Mouse (Mus musculus): ENCODE measurements around the gene Fscn2. TPM values are rescaled to one million over a fixed set of nuclear protein-coding genes. Genes with fewer than 3 reads are reported as not detected.

Gene Fscn2
- polyA plus RNA-seq, 1 experiment from 2014 or later = 0.64 TPM

- ATAC-seq (ENCODE audit: insufficient number of reproducible peaks, insufficient read depth, low FRiP score, low TSS enrichment, low read depth) = no peak
- H3K9me3 ChIP-seq = no peaks in the 10 kb centered on the region
- H3K4me2 ChIP-seq = no peak overlapping the region
- peaks cover 52% of the 10 kb centered on the region for H3K4me1 ChIP-seq (replicated peaks)
- H3K27ac ChIP-seq = peak overlapping the region; percentile 100
- H3K9ac ChIP-seq (replicated peaks) = peak overlapping the region; percentile 27; the same call in 1 of the 2 replicates
- H3K27me3 ChIP-seq = no peaks in the 10 kb centered on the region
- H3K4me3 ChIP-seq (replicated peaks) = no peak overlapping the region
- WGBS = 65% methylated on average over 13 of the region's 13 CpGs
- H3K36me3 ChIP-seq = peaks cover 5% of the 10 kb centered on the region; the same call in 1 of the 2 replicates
Measured at GRCm38 (mm10) chr11:120352571-120353290, 8.6 kb upstream of the Fscn2 start.

DNA sequence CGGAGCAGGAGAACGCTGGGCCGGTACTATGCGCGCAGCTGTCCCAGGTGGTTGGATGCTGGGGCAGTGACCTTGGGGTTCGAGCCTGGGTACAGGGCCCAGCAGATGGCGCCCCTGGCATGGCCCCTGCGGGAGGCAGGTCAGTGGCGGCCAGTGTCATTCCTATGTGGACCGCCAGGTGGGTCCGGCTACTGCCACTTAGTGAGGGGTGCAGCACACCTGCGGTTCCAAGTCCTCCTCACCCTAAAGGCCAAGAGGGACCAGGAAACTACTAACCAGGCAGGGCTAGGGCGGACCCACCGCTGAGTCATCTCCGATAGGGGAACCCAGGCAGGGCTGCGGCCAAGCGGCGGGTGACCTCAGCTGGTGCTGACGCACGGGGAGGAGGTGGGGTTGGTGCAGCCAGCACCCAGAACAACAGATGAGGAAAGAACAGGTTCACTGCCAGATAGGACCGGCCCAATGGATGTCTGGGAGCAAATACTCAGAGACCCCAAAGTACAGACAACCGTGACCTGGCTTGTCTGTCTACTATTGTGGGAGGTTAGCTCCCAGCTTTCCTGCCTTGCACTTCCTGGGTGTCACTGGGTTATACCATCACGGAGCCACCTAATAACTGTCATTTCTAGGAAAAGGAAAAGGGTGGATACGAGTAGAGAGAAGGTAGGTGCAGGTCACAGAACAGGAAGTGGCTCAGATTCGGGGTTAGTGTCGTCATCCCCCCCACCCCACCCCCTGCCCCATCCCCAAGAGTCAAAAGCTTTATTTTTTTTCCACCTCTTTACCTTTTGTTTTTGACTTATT, 7.6 kb upstream of the Fscn2 start:
- H3K4me2 ChIP-seq = peak overlapping the region; percentile 1; the same call in 1 of the 2 replicates

GRCm38 (mm10) chr11:120354304-120355276, 6.7 kb upstream of the Fscn2 start:
- WGBS = 86% methylated on average over 17 of the region's 17 CpGs

More for the DNA sequence above, 7.6 kb upstream of the Fscn2 start:
- H3K27me3 ChIP-seq = no peaks in the 10 kb centered on the region
- peaks cover 62% of the 10 kb centered on the region for H3K4me1 ChIP-seq (replicated peaks)
- H3K36me3 ChIP-seq = peaks cover 5% of the 10 kb centered on the region; the same call in 1 of the 2 replicates
- H3K27ac ChIP-seq = peak overlapping the region; percentile 100
- H3K9me3 ChIP-seq = no peaks in the 10 kb centered on the region
- WGBS = 25% methylated on average over 26 of the region's 26 CpGs
- H3K4me3 ChIP-seq (replicated peaks) = no peak overlapping the region
- H3K9ac ChIP-seq (replicated peaks) = no peak overlapping the region; the same call in 1 of the 2 replicates
- ATAC-seq (ENCODE audit: insufficient number of reproducible peaks, insufficient read depth, low FRiP score, low TSS enrichment, low read depth) = no peak

DNA sequence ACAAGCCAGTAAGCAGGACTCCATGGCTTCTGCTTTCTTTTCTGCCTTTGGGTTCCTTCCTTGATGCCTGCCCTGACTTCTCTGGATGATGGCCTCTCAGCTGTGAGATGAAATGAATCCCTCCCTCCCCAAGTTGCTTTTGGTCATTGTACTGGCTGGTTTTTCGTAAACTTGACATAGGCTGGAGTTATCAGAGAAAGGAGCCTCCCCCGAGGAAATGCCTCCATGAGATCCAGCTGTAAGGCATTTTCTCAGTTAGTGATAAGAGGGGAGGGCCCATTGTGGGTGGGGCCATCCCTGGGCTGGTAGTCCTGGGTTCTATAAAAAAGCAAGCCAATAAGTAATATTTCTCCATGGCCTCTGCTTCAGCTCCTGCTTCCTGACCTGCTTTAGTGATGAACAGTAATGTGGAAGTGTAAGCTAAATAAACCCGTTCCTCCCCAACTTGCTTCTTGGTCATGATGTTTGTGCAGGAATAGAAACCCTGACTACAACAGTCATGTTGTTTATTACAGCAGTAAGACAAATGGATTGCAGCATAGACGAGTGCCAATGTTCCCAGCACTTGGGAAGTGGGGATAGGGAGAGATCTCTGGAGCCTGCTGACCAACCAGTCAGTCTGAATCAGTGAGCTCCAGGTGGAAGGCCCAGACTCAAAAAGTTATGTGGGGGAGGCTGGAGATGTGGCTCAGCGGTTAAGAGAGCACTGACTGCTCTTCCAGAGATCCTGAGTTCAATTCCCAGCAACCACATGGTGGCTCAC, 5.9 kb upstream of the Fscn2 start:
- H3K4me1 ChIP-seq (replicated peaks) = peaks cover 71% of the 10 kb centered on the region
- ATAC-seq (ENCODE audit: insufficient number of reproducible peaks, insufficient read depth, low FRiP score, low TSS enrichment, low read depth) = no peak
- no peak overlapping the region for H3K9ac ChIP-seq (replicated peaks)
- H3K36me3 ChIP-seq = peaks cover 5% of the 10 kb centered on the region; the same call in 1 of the 2 replicates
- no peak overlapping the region for H3K4me2 ChIP-seq
- H3K9me3 ChIP-seq = no peaks in the 10 kb centered on the region
- no peaks in the 10 kb centered on the region for H3K27me3 ChIP-seq
- H3K27ac ChIP-seq = no peak overlapping the region
- WGBS = 68% methylated on average over 5 of the region's 5 CpGs
- no peak overlapping the region for H3K4me3 ChIP-seq (replicated peaks)

More at GRCm38 (mm10) chr11:120354304-120355276, 6.7 kb upstream of the Fscn2 start:
- Histone ChIP-seq H3K27ac (no peak overlapping the region), H3K4me2 (no peak overlapping the region), H3K9me3 (no peaks in the 10 kb centered on the region), H3K4me1 (replicated peaks) (peaks cover 64% of the 10 kb centered on the region), H3K4me3 (replicated peaks) (no peak overlapping the region), H3K36me3 (peaks cover 5% of the 10 kb centered on the region; the same call in 1 of the 2 replicates), H3K9ac (replicated peaks) (no peak overlapping the region), H3K27me3 (no peaks in the 10 kb centered on the region)
- no peak for ATAC-seq (ENCODE audit: insufficient number of reproducible peaks, insufficient read depth, low FRiP score, low TSS enrichment, low read depth)

DNA sequence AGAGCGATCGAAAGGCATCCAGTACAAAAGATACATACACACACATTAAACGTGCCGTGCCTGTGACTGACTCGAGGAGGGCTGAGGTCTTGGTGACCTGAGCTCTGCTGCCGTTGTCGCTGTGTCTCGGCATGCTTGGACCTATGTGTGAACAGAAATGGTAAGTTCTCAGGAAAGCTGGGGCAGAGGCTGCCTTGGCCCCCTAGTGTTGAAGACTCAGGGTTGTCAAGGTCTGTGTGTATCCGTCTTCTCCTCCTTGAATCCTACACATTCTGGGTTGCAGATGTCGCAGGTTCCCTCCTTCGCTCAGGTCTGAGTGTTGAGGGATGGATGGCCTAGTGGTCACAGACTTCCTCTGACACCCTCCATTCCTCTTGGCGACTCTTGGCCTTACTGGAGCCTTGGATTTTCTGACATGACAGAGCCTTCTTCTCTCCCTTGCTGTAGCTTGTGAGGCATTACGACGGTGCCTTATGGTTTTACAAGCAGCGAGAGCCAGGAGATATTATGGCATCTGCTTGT, 5.0 kb upstream of the Fscn2 start:
- Histone ChIP-seq H3K27ac (peak overlapping the region; percentile 92), H3K4me2 (no peak overlapping the region), H3K9ac (replicated peaks) (no peak overlapping the region), H3K4me1 (replicated peaks) (peaks cover 71% of the 10 kb centered on the region), H3K36me3 (peaks cover 3% of the 10 kb centered on the region; the same call in 1 of the 2 replicates), H3K9me3 (no peaks in the 10 kb centered on the region), H3K4me3 (replicated peaks) (no peak overlapping the region), H3K27me3 (no peaks in the 10 kb centered on the region)
- 80% methylated on average over 15 of the region's 15 CpGs for WGBS
- ATAC-seq (ENCODE audit: insufficient number of reproducible peaks, insufficient read depth, low FRiP score, low TSS enrichment, low read depth) = no peak

- Histone ChIP-seq H3K36me3 (no peaks in the 10 kb centered on the region), H3K9me3 (no peaks in the 10 kb centered on the region), H3K27me3 (0 out of 2 replicates have a peak, but pooled peaks cover 2% of the 10 kb centered on the region), H3K4me2 (no peak overlapping the region), H3K27ac (peak overlapping the region; percentile 92), H3K4me1 (replicated peaks) (peaks cover 71% of the 10 kb centered on the region), H3K4me3 (replicated peaks) (no peak overlapping the region), H3K9ac (replicated peaks) (no peak overlapping the region)
- ATAC-seq (ENCODE audit: insufficient number of reproducible peaks, insufficient read depth, low FRiP score, low TSS enrichment, low read depth) = no peak
- 96% methylated on average over 4 of the region's 4 CpGs for WGBS
Measured at GRCm38 (mm10) chr11:120356900-120357299, 4.4 kb upstream of the Fscn2 start.

- peak; percentile 74 for ATAC-seq (ENCODE audit: insufficient number of reproducible peaks, insufficient read depth, low FRiP score, low TSS enrichment, low read depth)
- WGBS = 15% methylated on average over 10 of the region's 10 CpGs
- H3K4me3 ChIP-seq (replicated peaks) = 0 out of 2 replicates have a peak overlapping the region, but pooled peaks have one; percentile 3
- H3K36me3 ChIP-seq = no peaks in the 10 kb centered on the region
- H3K27ac ChIP-seq = peak overlapping the region; percentile 92
- 0 out of 2 replicates have a peak, but pooled peaks cover 2% of the 10 kb centered on the region for H3K27me3 ChIP-seq
- H3K9ac ChIP-seq (replicated peaks) = 0 out of 2 replicates have a peak overlapping the region, but pooled peaks have one; percentile 27
- no peaks in the 10 kb centered on the region for H3K9me3 ChIP-seq
- peak overlapping the region; percentile 38 for H3K4me2 ChIP-seq
- peaks cover 72% of the 10 kb centered on the region for H3K4me1 ChIP-seq (replicated peaks)
Measured at GRCm38 (mm10) chr11:120357791-120358401, 3.4 kb upstream of the Fscn2 start.

DNA sequence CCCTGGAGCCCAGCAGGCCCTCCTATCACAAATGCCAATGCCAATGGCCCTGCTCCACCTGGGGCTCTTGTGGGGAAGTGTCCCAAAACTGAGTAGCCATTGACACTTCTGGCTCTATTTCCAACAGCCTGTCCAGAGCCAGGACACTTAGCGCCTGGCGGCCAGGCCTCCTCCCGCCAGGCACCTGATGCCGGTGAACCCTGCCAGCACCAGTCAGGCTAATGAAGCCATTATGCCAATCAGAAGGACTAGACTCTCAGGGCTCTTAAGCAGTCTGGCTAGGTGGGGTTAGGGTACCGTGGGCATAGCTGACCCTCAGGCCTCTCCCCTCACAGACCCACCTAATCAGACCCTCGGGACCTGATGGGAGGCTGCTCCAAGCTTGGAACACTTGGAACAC, 1.9 kb upstream of the Fscn2 start:
- H3K27ac ChIP-seq = 0 out of 2 replicates have a peak overlapping the region, but pooled peaks have one; percentile 92
- no peaks in the 10 kb centered on the region for H3K36me3 ChIP-seq
- 0 out of 2 replicates have a peak, but pooled peaks cover 2% of the 10 kb centered on the region for H3K27me3 ChIP-seq
- H3K4me3 ChIP-seq (replicated peaks) = no peak overlapping the region
- no peak for ATAC-seq (ENCODE audit: insufficient number of reproducible peaks, insufficient read depth, low FRiP score, low TSS enrichment, low read depth)
- H3K9ac ChIP-seq (replicated peaks) = no peak overlapping the region
- H3K9me3 ChIP-seq = no peaks in the 10 kb centered on the region
- 78% methylated on average over 6 of the region's 6 CpGs for WGBS
- H3K4me2 ChIP-seq = no peak overlapping the region
- H3K4me1 ChIP-seq (replicated peaks) = peaks cover 66% of the 10 kb centered on the region

DNA sequence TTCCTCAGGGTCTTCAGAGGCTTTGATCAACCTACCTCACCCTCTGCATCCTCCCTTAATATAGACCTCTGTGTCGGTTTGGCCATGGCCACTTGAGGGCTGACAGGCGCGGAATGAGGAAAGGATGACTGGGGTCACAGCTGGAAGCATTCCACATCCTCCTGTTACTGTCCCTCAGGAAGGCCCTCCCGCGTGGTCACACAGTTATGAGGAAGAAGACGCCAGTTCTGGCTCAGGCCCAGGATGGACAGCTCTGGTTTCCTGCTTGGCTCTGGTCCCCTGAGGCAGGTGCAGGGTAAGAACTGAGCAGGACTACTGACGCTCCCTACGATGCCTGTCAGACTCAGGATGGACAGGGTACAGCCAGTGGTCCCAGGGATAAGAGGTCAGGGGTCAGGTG, 1.3 kb upstream of the Fscn2 start:
- 55% methylated on average over 8 of the region's 8 CpGs for WGBS
- Histone ChIP-seq H3K4me3 (replicated peaks) (no peak overlapping the region), H3K27me3 (0 out of 2 replicates have a peak, but pooled peaks cover 2% of the 10 kb centered on the region), H3K9ac (replicated peaks) (no peak overlapping the region), H3K4me1 (replicated peaks) (peaks cover 66% of the 10 kb centered on the region), H3K36me3 (no peaks in the 10 kb centered on the region), H3K27ac (no peak overlapping the region), H3K9me3 (no peaks in the 10 kb centered on the region), H3K4me2 (no peak overlapping the region)
- no peak for ATAC-seq (ENCODE audit: insufficient number of reproducible peaks, insufficient read depth, low FRiP score, low TSS enrichment, low read depth)
